Mouse (Mus musculus): ENCODE data around the gene Abcb1a.

DNA sequence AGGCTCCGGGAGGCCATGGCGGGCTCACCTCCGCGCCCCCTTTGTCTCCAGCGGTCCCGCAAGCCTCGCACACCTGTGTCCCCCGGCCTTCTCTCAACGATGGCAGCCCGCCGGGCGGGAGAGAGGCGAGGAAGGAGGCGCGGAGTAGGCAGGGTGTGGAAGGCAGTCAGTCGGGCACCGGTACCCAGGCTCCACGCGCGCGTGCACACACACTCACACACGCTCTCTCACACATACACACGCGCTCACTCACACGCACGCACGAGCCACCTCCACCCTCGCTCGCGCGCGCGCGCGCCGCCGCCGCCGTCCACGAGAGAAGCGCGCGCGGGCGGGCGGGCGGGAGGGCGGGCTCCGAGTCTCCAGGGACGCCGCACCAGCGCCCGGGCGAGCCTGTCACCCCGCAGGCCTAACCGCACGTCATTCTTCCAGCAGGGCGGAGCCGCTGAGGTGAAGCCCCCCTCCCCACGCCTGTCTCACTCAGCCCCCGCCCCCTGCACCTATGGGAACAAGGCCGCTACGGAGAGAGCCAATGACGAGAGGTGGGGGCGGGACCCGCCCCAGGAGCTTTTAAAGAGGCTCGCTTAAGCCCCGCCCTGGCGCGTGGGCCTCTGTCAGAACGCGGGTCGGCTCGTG lies 37.2 kb upstream of the Abcb1a start, which contains the start of gene Rundc3b:
- TF ChIP-seq TAL1 (IDR thresholded peaks at IDR 0.05; ENCODE audit: low read length) (no peak), GATA1 (IDR thresholded peaks at IDR 0.05; ENCODE audit: low read length) (no peak)
